Mouse (Mus musculus) kidney, postnatal 14 days (tissue): ENCODE results near the gene Slc38a10.

Source experiments
- DNase-seq: peaks from one replicate; pipeline ENCODE4 v3.0.0; 2022; ENCODE audit warnings: mixed read lengths

Gene Slc38a10

DNA sequence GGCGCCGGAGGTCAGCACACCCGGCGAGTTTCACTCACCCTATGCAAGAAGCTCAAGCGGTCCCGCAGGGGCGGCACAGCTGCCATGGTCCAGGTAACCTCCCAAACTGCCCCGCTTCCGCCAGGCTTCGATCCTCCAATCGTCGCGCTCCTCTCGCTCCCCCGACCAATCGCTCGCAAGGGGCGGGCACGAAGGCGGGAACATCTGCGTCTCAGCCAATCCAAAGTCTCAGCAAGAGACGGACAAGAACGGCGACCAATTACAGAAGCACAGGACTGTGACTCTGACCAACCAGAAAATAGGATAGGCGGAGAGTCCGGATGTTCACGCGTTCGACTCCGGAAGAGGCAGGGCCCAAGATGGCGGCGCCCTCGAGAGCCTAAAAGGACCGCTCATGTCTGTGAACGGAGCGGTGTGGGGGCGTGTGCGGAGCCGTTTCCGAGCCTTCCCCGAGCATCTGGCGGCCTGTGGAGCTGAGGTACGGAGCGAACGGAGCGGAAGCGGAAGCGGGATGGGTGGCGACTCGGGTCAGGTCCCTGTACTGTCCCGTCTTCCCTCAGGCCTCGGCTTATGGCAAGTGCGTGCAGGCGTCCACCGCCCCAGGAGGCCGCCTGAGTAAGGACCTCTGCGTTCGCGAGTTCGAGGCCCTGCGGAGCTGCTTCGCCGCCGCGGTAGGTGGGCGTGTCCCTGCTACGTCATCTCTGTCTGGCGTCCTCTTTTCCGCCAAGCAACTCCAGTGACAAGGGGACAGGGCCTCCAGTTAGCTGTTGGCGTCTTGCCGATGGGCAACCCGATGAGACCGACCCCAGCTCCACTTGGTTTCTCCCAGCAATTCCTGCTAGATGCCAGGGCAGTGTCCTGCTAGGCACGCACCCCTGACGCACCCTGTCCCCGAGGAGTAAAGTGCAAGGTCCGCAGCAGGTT is 52.3 kb downstream of the Slc38a10 start, which contains the start of the genes Tepsin and Ndufaf8:
TSS of gene Tepsin (minus strand) at position 144 of the 924 bp plus-strand sequence.
TSS of gene Ndufaf8 (plus strand) at position 341 of the 924 bp plus-strand sequence.
- DNase-seq = peak; percentile 99

DNA sequence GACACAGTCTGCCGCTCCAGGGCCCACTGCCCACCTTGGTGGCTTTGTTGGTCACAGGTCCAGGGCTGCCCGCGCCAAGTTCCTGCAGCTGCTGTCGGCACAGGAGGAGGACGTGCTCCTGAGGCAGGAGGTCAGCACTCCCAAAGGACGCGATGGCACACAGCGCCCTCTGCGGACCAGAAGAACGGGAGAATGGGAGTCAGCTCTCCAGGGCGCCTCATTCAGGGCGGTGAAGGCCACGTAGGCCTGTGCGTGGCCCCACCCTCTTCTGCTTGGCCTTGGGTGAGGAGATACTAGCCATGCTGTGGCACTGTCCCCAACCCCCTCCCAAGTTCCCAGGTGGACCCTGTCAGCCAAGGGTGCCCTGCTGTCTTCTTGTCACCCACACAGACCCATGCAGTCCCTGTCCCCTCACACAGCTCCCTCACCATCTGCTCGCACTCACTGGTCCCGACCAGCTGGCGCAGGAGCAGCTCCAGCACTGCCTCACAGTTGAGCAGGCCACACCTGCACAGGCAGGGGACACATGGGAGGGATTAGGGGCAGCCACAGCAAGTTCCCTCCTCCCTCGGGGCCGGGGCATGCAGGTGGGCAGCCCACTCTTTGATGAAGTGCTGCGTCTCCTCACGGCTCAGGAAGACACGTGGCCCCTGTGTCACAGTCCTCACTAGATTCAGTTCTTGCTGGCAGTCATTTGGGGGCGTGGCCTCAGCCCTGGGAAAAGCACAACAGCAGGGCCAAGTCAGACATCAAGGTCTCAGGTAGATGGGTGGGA is 58.1 kb downstream of the Slc38a10 start:
- no peak for DNase-seq

DNA sequence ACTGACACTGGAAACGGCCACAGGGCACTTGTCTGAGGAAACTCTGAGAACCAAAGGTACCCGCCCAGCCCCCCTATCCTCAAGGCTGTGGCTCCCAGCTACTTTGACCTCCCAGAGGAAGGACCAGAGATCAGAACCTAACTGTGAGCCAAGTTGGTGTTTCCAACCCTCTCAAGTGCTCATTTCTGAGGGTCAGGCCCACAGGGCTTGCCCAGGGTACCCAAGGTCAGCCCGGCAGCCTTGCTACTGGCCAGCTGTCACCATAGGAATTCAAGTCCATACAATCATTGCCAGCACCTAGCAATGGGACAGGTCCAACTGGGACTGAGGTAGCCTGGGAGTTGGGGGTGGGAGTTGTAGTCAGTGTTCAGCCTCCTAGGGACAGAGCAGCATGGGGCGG is 60.5 kb downstream of the Slc38a10 start:
- no peak for DNase-seq

DNA sequence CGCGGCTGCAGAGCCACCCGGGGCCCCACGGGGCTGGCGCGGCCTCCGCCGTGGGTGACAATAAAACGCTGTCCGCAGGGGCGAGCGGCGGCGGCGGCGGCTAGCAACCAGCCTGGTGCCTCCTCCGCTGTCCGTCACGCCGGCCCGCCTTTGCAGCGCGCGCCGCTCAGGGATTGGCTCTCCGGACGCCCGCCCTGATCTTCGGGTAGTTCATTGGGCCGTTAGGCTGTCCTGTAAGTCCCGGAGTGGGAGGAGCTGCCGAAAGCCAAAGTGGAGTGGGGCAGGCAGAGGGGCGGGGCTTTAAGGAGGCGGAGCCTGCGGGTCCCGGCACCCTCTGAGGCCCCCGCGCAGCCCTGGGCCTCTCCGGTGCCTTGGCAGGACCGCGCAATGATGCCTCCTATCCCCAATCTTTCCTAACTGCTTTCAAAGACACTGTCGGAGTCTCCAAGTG is 64.4 kb downstream of the Slc38a10 start, which contains the start of gene Cep131:
TSS of gene Cep131 (minus strand) at position 126 of the 451 bp plus-strand sequence.
- DNase-seq = peak; percentile 99

DNA sequence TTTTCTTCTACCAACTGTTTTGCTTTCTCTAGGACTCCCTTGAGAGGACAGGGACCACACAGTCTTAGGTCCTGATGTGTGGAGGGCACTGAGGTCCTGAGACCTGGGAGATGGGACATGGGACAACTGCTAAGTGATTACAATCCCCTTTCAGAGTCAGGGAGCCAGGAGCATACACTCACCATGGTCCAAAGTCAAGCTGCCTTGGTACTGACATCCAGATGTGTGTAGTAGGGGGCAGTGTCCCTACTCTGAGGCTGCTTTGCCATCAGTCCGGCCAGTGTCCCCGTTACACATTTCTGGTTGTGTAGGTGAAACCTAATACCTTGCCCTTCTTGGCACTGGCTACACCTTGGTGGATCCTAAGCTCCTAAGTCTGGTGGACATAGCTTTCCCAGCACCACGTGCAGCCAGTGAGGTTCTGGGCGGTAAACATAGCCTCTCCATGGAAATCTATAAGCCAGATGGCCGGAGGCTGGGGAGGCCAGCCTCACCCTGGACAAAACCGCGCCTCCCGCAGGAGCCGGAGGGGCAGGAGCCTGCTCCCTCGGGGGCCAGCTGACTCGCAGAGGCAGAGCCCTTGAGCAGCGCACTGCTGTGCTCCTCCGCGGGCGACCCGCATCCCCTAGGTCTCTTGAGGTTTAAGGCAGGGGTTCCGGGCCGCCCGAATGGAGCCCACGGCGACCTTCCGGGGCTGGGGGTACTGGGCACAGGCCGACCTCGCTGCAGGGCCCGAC is 65.1 kb downstream of the Slc38a10 start:
- DNase-seq = no peak

DNA sequence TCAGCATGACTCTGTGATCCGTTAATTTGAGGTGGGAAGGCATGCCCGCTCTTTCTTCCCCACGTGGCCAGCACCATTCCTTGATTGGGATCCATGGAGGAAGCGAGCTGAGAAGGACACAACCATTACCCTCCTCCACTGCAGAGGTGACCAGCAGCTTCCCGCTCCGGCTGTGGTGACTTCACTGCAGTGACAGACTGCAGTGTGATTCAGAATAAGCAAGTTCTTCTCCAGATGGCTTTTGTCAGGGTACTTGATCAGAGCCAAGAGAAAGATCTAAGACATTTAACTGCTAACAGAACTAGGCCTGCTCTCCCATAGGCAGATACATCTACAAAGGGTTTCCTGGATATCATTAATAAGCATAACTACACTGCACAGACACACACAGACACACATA is 70.9 kb downstream of the Slc38a10 start:
- DNase-seq = peak; percentile 47

DNA sequence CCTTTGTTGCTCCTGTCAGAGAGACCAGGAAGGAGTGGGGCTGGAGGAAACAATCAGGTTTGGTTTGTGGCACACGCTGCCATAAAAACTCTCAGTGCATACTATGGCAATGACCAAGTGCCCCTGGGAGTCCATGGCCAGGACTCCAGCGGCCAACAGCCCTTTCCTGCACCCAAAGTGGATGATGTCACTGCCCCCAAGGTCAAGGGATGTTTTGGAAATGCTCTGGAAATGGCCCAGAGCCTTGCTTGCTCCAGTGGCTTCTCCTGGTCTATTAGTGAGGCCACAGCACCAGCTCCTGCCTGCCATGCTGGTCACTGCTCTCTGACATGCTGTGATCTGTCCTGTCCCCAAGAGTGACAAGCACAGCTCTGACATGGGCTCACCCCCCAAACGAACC is 75.0 kb downstream of the Slc38a10 start:
- DNase-seq = no peak

DNA sequence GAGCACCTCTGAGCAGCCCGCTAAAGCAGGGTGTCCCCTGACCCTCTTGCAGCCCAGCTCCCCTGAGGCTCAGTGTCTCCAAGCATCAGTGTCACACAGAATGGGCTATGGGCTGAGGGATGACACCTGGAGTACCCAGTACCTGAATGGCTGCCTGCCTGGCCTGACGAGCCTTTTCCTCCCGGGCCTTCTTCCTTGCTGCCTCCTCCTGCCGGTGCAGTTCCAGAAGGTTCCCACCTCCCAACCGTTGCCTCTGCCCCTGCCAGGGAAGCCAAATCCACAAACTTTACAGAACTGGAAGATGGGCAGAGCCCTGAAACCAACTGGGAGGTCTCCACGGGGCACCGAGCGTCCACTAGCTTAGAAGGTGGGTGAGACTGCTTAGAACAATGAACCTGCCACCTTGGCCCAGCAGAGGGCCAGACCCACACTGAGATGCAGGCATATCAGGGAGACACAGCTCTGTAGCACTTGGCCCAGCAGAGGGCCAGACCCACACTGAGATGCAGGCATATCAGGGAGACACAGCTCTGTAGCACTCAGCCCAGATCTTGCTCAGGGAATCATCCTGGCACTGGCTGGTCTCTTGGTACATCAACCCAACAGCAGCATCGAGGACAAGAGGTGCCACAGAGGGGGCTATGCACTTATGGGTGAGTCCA is 78.0 kb downstream of the Slc38a10 start:
- DNase-seq = no peak

DNA sequence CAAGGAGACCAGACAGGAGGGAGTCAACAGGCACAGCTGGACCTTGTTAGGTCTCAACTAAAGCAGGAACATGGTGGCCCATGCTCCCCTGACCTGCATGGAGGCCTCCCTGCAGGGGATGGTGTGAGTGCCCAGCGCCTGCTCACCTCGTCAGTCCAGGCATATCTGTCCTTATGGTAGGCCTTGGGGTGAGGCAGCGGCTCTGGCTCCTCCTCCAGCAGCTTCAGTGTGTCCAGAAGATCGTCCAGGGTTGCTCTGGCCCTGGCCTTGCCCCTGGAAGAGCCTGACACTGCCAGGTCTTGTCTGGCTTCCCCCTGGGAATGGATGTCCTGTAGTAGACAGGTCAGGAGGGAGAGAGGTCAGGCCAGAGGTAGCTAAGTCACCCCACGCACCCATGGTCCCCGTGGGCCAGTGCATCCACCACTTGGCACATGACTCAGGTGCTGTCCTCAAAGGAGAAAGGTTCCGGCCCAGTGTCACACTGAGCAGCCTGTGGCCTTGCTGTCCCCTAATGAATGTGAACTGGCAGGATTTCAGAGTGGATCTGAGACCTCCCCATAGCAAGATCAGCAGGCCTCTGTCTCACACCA is 79.3 kb downstream of the Slc38a10 start:
- no peak for DNase-seq

DNA sequence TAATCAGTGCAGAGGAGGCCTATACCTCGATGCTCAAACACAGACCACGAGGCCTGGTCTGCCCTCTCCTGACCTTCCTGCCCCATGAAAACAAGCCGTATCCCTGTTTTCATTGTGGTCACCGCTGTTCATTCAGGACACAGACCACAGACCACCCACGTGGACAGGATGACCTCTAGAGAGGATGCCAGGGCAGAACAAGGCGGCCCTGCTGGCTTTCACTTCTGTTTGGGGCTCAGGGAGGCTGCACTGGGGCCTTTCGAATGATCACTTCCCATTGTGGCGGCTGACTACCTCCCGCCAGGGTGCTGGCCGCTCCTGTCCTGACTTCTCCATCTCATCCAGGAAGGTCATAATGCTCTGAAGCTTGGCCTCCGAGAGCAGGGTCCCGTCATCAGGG is 80.1 kb downstream of the Slc38a10 start:
- DNase-seq = no peak

DNA sequence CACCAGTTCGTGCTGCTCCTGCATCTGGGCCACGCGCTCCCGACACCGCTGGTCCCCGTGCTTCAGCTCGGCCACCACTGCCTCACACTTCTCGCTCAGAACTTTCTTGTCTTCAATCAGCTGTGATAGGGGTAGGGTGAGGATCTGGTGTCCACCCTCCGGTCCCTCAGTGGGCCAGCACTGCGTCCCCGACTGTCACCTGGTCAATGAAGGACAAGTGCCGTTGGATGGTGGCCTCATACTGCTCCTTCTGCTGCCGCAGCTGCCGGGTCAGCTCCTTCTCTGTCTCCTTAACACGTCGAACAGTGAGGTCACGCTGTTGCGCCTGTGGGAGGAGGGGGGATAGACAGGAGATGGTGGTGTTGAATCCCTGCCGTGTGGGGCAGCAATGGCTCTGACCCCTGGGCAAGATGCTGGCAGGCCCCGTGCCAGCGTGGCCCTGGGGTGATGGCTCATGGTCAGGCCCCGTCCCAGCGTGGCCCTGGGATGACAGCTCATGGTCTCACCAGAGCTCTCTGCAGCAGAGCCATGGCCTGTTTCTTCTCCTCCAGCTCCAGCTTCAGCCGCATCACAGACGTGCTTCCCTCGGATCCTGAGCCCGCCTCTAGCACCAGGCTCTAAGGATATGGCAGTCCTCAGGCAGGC is 80.7 kb downstream of the Slc38a10 start:
- DNase-seq = no peak

DNA sequence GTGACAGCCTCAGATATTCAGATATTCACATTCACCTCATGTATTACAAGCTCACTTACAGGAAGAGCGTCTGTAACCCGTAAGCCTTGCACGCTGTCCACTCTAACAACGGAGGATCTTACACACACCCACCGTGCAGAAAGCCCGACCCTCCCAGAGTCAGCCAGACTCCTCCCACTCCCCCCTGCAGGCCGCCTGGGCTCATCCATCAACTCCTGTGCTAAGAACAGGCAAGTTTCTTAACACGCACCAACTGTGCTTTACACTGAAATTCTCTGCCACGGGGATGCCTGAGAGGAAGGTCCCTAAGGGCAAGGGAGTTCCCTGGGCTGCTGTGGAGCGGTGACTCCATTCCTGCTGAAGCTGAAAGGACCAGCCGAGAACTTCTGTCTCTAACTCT is 81.9 kb downstream of the Slc38a10 start:
- DNase-seq = no peak

DNA sequence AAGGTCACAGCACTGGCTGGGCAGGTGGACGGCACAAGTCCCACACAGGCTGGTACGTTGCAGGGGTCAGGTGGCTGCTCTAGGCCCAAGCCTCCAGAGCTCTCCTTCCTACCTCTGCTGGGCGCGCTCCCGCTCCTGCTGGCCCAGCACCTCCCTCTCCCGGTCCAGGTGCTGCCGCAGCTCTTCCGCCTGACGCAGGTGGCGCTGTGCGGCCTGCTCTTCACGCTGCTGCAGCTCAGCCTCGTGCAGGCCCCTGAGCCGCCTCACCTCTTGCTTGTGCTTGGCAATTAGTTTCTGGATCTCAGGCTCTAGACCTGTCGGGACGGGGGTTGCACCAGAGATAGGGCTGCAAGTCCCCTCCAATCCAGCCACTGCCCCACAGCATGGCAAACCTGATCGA is 83.3 kb downstream of the Slc38a10 start:
- no peak for DNase-seq

DNA sequence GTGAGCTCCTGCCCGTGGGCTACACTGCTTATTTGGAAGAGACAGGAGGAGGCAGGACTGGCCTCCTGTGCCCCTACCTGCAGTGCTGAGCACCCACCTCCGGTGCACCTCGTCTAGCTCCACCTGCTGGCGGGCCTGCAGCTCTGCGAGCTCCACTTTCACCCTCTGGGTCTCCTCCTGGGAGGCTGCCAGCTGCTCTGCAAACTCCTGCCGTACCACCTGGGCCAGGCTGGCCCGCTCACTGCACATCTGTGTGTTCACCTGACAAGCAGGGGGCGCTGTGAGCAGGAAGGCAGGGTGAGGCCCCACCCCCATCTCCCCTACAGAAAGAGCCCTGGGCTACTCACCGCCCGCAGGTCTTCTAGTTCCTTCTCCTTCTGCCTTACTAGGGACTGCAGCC is 85.9 kb downstream of the Slc38a10 start:
- DNase-seq = peak; percentile 77

DNA sequence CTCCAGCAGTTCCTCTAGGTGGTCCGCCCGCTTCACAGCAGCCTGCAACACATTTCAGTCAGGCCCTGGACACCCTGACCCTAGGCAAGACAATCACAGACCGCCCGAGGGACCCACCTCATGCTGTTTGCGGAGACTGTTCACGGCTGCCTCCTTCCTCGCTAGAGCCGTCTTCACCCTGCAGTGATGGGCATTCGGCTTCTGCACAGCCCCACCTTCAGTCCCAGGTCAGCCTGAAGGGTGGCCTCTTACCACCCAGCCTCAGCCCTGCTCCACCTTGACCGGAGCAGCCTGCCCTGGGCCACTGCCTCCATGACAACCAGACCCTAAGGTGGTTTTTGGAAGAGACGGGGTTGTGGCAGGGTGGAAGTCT is 86.5 kb downstream of the Slc38a10 start:
- DNase-seq = no peak

DNA sequence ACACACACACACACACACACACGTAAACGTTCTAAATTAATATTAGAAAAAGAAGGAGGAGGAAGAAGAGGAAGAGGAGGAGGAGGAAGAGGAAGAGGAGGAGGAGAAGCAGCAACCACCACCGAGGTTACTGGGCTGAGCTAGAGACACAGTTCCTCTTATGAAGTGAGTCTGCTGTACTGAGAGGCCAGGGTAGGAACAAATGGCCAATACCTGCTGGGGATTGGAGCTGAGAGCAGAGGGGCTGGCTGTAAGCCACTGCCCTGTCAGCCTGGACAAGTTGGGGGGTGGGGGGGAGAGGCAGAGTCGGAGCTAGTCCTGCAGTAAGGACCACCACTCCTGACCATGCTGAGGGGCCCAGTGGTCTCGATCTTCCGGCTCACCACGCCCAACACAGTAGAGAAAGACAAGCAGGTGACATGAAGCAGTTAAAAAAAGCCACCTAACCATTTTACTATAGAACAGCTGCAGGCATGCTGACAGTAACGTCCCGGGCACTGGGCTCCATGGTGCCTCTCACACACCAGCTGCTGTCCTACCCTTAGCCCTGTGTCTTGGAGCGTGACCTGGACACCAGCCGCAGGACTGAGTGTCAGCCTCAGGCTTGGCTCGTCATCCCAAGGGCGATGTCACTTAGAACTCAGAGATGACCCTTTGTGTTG is 87.0 kb downstream of the Slc38a10 start:
- DNase-seq = no peak

DNA sequence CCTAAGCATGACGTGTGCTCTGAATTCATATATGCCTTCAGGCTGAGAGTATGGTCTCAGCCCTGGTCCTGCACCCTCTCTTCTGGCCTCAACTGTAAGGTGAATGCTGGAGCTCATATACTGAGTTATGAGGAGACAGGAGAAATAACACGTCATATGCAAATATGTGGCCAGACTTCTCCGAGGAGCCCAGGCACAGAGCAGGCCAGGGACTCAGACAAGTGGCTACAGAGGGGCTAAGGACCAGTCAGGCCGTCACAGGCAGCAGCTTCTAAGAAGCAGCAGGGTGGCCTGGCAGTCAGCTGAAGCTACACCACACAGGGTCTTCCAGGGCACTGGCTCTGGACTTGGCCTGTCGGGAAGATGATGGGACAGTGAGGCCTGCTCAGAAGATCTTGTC is 87.8 kb downstream of the Slc38a10 start:
- DNase-seq = no peak

DNA sequence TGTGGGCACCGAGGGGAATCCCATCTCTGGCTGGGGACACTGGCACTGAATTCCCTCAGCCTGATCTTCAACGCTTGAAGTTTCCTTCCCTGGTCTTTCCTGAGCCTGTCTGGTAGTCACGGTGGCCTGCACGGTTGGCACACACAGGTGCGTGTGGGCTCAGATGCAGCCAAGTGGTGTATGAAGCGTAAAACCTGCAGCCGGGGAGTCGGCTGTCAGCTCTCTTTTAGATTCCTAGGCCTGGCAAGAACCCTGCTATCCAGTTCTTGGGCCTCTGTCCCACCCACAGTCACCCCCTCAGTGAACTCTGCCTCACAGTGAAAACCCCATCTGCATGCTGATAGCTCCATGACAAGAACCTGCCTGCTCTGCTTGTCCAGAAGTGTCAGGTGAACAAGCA is 90.5 kb downstream of the Slc38a10 start:
- no peak for DNase-seq

DNA sequence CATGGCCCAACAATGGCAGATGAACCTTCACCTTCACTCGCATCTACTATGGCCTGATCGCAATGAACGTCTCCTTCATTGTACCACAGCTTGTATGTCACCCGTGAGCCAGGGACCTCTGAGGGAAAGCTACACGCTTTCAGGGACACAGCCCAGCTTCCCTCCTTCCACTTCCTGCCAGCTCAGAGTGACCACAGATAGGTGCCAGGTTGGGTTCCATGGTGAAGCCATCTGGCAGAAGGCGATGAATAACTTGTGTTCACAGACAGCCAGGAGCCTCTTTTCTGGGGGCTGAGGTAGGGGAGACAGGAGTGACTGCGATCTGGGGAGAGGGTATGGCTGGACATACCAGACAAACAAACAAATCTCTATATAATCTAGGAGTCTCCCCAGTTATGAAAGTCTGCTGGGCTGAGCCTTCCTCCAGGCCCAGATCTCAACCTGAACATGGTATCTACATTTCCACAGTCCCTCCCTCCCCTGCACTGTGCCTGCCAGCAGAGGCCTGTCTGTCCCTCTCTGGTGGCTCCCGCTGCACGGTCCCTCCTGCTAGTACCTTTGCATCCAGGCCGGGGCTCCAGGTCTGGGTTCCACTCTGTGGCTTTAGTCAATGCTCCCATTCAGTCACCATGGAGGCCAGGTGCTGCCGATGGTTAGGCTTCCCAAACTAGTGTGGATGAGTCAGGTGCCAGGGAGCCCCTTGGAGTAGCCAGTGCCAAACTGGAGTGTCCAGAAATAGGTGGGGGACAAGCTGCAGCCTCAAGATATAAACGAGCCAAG is 95.0 kb downstream of the Slc38a10 start:
- no peak for DNase-seq
